Mouse (Mus musculus) bone marrow, adult 2 months (tissue): Measurements from ENCODE around the gene Cdh1.

ENCODE experiments used
- CTCF ChIP-seq: fragments of 200-500 bp; IDR thresholded peaks from 2 replicates; pipeline ENCODE4 v1.5.1; 2011; ENCODE audit warnings: low read length, control low read depth; ENCODE audit not compliant: control insufficient read depth, insufficient read depth
- POLR2A ChIP-seq: fragments of 200-500 bp; IDR thresholded peaks from 2 replicates; pipeline ENCODE4 v1.6.1; 2011; ENCODE audit warnings: low read depth, mild to moderate bottlenecking, control low read depth, low read length, borderline replicate concordance; ENCODE audit not compliant: control insufficient read depth

GRCm38 (mm10) chr8:106563691-106564182 lies 39.4 kb upstream of the Cdh1 start:
- no peak for TF ChIP-seq CTCF
- no peak for TF ChIP-seq POLR2A
